In genomic region chr2:59819415-59819814, GRCm38 (mm10) we compare ENCODE assay signal across 22 mouse cellular contexts.
DNase-seq lines count a peak whose midpoint lies in the region; ATAC-seq lines count a peak whose summit lies in the region.
"Had no signal": no experiment of that assay in that cellular context is flagged by ENCODE, and none has a peak within 500 bp of the region (broad histone marks: within the 10 kb centered on the region; RNA-seq: fewer than 3 reads in every experiment).

No protein-coding gene starts in this region.

- no peak overlapping the region for H3K4me3 ChIP-seq in hindbrain, embryonic 13.5 days
- no peak overlapping the region for H3K4me3 ChIP-seq in hindbrain, embryonic 12.5 days
- H3K4me3 ChIP-seq in forebrain, embryonic 16.5 days (replicated peaks; ENCODE audit: low read length), result no peak overlapping the region
- H3K4me3 ChIP-seq in hindbrain, embryonic 15.5 days, result no peak overlapping the region
- no peak overlapping the region for H3K4me3 ChIP-seq in neural tube, embryonic 14.5 days (ENCODE audit: low read depth, low read length)
- no peak overlapping the region for H3K4me3 ChIP-seq in kidney, embryonic 15.5 days (replicated peaks)
- H3K4me3 ChIP-seq: embryonic facial prominence, embryonic 15.5 days; gastrocnemius, adult 2 months; heart, embryonic 10.5 days had no signal

- H3K9ac ChIP-seq in hindbrain, embryonic 13.5 days, result no peak overlapping the region
- H3K9ac ChIP-seq in hindbrain, embryonic 12.5 days, result no peak overlapping the region
- no peak overlapping the region for H3K9ac ChIP-seq in forebrain, embryonic 16.5 days (replicated peaks; ENCODE audit: low read depth, low read length)
- no peak overlapping the region for H3K9ac ChIP-seq in hindbrain, embryonic 15.5 days
- no peak overlapping the region for H3K9ac ChIP-seq in neural tube, embryonic 14.5 days (replicated peaks; ENCODE audit: low read depth, low read length)
- H3K9ac ChIP-seq in kidney, embryonic 15.5 days, result no peak overlapping the region
- H3K9ac ChIP-seq: embryonic facial prominence, embryonic 15.5 days had no signal

- no peaks in the 10 kb centered on the region for H3K9me3 ChIP-seq in hindbrain, embryonic 13.5 days
- no peaks in the 10 kb centered on the region for H3K9me3 ChIP-seq in hindbrain, embryonic 12.5 days (replicated peaks)
- H3K9me3 ChIP-seq in forebrain, embryonic 16.5 days (ENCODE audit: control insufficient read depth, low read length), result no peaks in the 10 kb centered on the region
- H3K9me3 ChIP-seq in hindbrain, embryonic 15.5 days, result no peaks in the 10 kb centered on the region
- H3K9me3 ChIP-seq in neural tube, embryonic 14.5 days (ENCODE audit: control insufficient read depth, low read length), result no peaks in the 10 kb centered on the region
- no peaks in the 10 kb centered on the region for H3K9me3 ChIP-seq in kidney, embryonic 15.5 days (replicated peaks)
- H3K9me3 ChIP-seq: embryonic facial prominence, embryonic 15.5 days; heart, embryonic 10.5 days; megakaryocyte, embryonic 14.5 days had no signal

- no peaks in the 10 kb centered on the region for H3K27me3 ChIP-seq in hindbrain, embryonic 13.5 days
- no peaks in the 10 kb centered on the region for H3K27me3 ChIP-seq in hindbrain, embryonic 12.5 days
- H3K27me3 ChIP-seq in forebrain, embryonic 16.5 days (replicated peaks; ENCODE audit: control insufficient read depth, insufficient read depth, low read length), result no peaks in the 10 kb centered on the region
- H3K27me3 ChIP-seq in hindbrain, embryonic 15.5 days, result no peaks in the 10 kb centered on the region
- H3K27me3 ChIP-seq in neural tube, embryonic 14.5 days (ENCODE audit: control insufficient read depth, insufficient read depth, low read length), result no peaks in the 10 kb centered on the region
- H3K27me3 ChIP-seq in kidney, embryonic 15.5 days, result no peaks in the 10 kb centered on the region
- H3K27me3 ChIP-seq: embryonic facial prominence, embryonic 15.5 days; megakaryocyte, embryonic 14.5 days; Patski had no signal

- no peak for DNase-seq in kidney, postnatal 4 days
- DNase-seq: adrenal gland, postnatal 14 days; cerebellum, adult 18-20 months; cerebellum, postnatal 25 days; gastrocnemius, adult 2 months; kidney, adult 18-20 months; kidney, postnatal 14 days; left cerebral cortex, postnatal 4 days; lung, adult 18-20 months; lung, postnatal 14 days; right cerebral cortex, postnatal 4 days had no signal

- H3K36me3 ChIP-seq in hindbrain, embryonic 13.5 days, result no peaks in the 10 kb centered on the region
- H3K36me3 ChIP-seq in hindbrain, embryonic 12.5 days, result no peaks in the 10 kb centered on the region
- no peaks in the 10 kb centered on the region for H3K36me3 ChIP-seq in forebrain, embryonic 16.5 days (ENCODE audit: control insufficient read depth, insufficient read depth)
- no peaks in the 10 kb centered on the region for H3K36me3 ChIP-seq in hindbrain, embryonic 15.5 days
- no peaks in the 10 kb centered on the region for H3K36me3 ChIP-seq in neural tube, embryonic 14.5 days (ENCODE audit: control insufficient read depth, insufficient read depth, low read length)
- H3K36me3 ChIP-seq in kidney, embryonic 15.5 days, result peaks cover 96% of the 10 kb centered on the region

- H3K4me1 ChIP-seq in hindbrain, embryonic 13.5 days (replicated peaks), result 0 out of 2 replicates have a peak, but pooled peaks cover 10% of the 10 kb centered on the region
- H3K4me1 ChIP-seq in hindbrain, embryonic 12.5 days, result no peaks in the 10 kb centered on the region
- no peaks in the 10 kb centered on the region for H3K4me1 ChIP-seq in forebrain, embryonic 16.5 days (replicated peaks; ENCODE audit: control insufficient read depth, insufficient read depth, low read length)
- H3K4me1 ChIP-seq in hindbrain, embryonic 15.5 days (replicated peaks), result peaks cover 6% of the 10 kb centered on the region; the same call in 1 of the 2 replicates
- H3K4me1 ChIP-seq in neural tube, embryonic 14.5 days (ENCODE audit: control insufficient read depth, insufficient read depth, low read length), result no peaks in the 10 kb centered on the region
- H3K4me1 ChIP-seq in kidney, embryonic 15.5 days, result no peaks in the 10 kb centered on the region

- H3K4me2 ChIP-seq in hindbrain, embryonic 13.5 days, result no peak overlapping the region
- no peak overlapping the region for H3K4me2 ChIP-seq in hindbrain, embryonic 12.5 days (replicated peaks)
- H3K4me2 ChIP-seq in forebrain, embryonic 16.5 days (ENCODE audit: low read length), result no peak overlapping the region
- no peak overlapping the region for H3K4me2 ChIP-seq in hindbrain, embryonic 15.5 days
- no peak overlapping the region for H3K4me2 ChIP-seq in neural tube, embryonic 14.5 days (ENCODE audit: low read depth, low read length)
- no peak overlapping the region for H3K4me2 ChIP-seq in kidney, embryonic 15.5 days
- H3K4me2 ChIP-seq: embryonic facial prominence, embryonic 15.5 days; liver, embryonic 11.5 days had no signal

- H3K27ac ChIP-seq in hindbrain, embryonic 13.5 days, result peak overlapping the region; percentile 56
- H3K27ac ChIP-seq in hindbrain, embryonic 12.5 days, result no peak overlapping the region; the same call in 1 of the 2 replicates
- H3K27ac ChIP-seq in forebrain, embryonic 16.5 days (ENCODE audit: low read length), result no peak overlapping the region
- H3K27ac ChIP-seq in hindbrain, embryonic 15.5 days (replicated peaks), result peak overlapping the region; percentile 56; the same call in 1 of the 2 replicates
- peak overlapping the region; percentile 8; the same call in 1 of the 2 replicates for H3K27ac ChIP-seq in neural tube, embryonic 14.5 days (ENCODE audit: low read depth, low read length)
- no peak overlapping the region for H3K27ac ChIP-seq in kidney, embryonic 15.5 days
- H3K27ac ChIP-seq: embryonic facial prominence, embryonic 15.5 days; gastrocnemius, adult 2 months; heart, embryonic 10.5 days had no signal

- ATAC-seq in hindbrain, embryonic 13.5 days (ENCODE audit: low FRiP score), result 0 out of 2 replicates have a peak, but pooled peaks have one; percentile 26
- no peak for ATAC-seq in hindbrain, embryonic 12.5 days (ENCODE audit: low FRiP score)
- peak; percentile 49 for ATAC-seq in forebrain, embryonic 16.5 days
- no peak for ATAC-seq in hindbrain, embryonic 15.5 days (ENCODE audit: low FRiP score, low read depth)
- peak; percentile 52; the same call in 1 of the 2 replicates for ATAC-seq in neural tube, embryonic 14.5 days (ENCODE audit: low read depth)
- ATAC-seq in kidney, embryonic 15.5 days (replicated peaks; ENCODE audit: low FRiP score), result no peak
- ATAC-seq: Patski had no signal

- 80% methylated on average over 6 of the region's 6 CpGs for WGBS in hindbrain, embryonic 13.5 days
- WGBS in hindbrain, embryonic 12.5 days, result 81% methylated on average over 6 of the region's 6 CpGs
- WGBS in forebrain, embryonic 16.5 days, result 57% methylated on average over 6 of the region's 6 CpGs
- 66% methylated on average over 6 of the region's 6 CpGs for WGBS in hindbrain, embryonic 15.5 days
- WGBS in neural tube, embryonic 14.5 days, result 71% methylated on average over 6 of the region's 6 CpGs
- WGBS in kidney, embryonic 15.5 days, result 92% methylated on average over 6 of the region's 6 CpGs

Comparison
In these comparisons a context has a peak if more than half of its experiments do, and no peak if none do; other contexts are left out.
1. ATAC-seq: peak in hindbrain, embryonic 13.5 days (single experiment), forebrain, embryonic 16.5 days (single experiment) and neural tube, embryonic 14.5 days (single experiment); none in hindbrain, embryonic 12.5 days (single experiment), hindbrain, embryonic 15.5 days (single experiment) and kidney, embryonic 15.5 days (single experiment).
2. H3K27ac ChIP-seq: peak in hindbrain, embryonic 13.5 days (single experiment), hindbrain, embryonic 15.5 days (single experiment) and neural tube, embryonic 14.5 days (single experiment); none in hindbrain, embryonic 12.5 days (single experiment), forebrain, embryonic 16.5 days (single experiment) and kidney, embryonic 15.5 days (single experiment).